Mouse (Mus musculus) regulatory T cell (primary cell): ENCODE measurements around the gene Sst.

ENCODE experiments used
- in situ Hi-C: fragments of 300-600 bp; cut with MboI, MseI; formaldehyde crosslinking; loops from one replicate; pipeline ENCODE4 v1.15.1; 2025; ENCODE audit warnings: high pct_unique_total_duplicates

The Sst gene

GRCm38 (mm10) chr16:23887910-23888579 lies 2.7 kb downstream of the Sst start:
- in situ Hi-C loops = no loop called here

- in situ Hi-C loops = no loop called here
These were observed 5.7 kb downstream of the Sst start for GRCm38 (mm10) chr16:23885098-23885497.

DNA sequence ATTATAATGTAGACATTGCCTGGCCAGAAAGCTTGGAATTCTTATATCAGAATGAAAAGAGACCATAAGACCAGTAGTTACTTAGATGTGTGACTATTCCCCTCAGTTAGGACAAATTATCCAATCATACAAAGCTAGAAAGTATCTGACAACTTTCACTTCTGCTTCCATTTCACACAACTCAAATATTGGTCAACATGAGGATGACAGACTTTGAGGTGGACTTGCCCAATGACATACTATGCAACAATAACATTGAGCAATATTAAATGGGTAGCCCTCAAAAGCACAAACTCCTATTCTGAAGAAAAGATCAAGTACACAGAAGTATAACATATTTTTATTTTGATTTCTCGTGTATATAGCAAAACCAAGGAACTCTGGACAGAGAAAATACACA lies 35.5 kb downstream of the Sst start:
- in situ Hi-C loops = no loop called here

DNA sequence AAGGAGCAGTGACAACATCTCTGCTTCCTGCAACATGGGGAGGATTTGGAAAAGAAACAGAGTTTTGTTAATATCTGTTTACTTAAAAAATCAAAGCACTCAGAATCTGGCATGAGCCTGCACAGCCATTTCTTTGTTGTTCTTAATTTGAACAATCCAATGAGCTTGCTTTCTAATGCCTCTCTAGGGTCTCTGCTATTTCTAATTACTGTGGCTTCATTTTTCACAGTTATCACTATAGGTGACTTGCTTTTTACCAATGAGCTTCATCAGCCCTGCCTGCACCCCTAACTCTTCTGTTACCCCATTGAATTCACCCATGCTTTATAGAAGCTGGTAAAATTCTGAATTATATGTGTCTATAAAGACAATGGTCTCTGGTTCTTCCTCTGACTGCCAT lies 41.0 kb downstream of the Sst start:
- in situ Hi-C loops = loop anchor here (10.0 kb wide), 1 partner anchor 1315 kb away; no protein-coding TSS in a partner anchor

DNA sequence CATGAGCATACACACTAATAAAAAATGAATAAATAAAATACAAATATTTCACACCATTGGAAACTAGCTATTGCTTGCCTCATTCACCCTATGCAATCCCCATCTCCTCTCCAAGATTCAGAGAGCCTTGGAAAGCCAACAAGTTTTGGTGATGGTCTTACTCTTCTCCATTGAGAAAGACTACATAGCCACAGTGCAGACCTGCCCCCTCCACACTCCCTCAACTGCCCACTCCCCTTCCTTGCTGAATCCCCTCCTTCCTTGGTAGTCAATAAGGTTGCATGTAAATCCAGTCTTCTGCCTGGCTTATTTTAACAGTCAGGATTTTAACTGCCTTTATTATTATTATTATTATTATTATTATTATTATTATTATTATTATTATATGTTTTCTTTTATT lies 41.6 kb downstream of the Sst start:
- in situ Hi-C loops = loop anchor here (10.0 kb wide), 1 partner anchor 1316 kb away; no protein-coding TSS in a partner anchor

GRCm38 (mm10) chr16:23844622-23845021 lies 46.1 kb downstream of the Sst start:
- in situ Hi-C loops = loop anchor here (10.0 kb wide), 1 partner anchor 1320 kb away; no protein-coding TSS in a partner anchor

DNA sequence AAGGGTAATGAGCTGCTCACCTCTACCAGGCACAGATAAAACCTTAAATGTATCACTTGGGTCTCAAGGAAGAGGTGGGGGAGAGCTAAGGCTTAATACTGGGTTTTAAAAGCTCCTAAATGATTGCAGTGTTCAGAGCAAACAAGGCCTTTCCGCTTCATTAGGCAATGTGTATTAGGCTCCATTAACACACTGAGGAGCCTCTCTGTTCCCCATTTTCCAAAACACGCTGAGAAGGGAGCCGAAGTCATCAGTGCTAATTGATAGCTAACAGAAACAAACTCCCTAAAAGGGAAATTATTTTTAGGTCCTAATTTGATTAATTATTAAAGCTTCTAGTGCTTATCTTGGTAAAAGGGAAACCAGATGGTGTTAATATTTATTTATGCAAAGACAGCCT lies 48.1 kb downstream of the Sst start:
- in situ Hi-C loops = loop anchor here (10.0 kb wide), 1 partner anchor 1322 kb away; no protein-coding TSS in a partner anchor
